Mouse (Mus musculus) cerebellum, adult 8-10 months (tissue): ENCODE measurements around the gene Gm904.
"Not testable (repeated sequence)": the region's sequence is repeated elsewhere in the genome, so short reads cannot be mapped to it uniquely, and the experiment has no call there.

Experiments
- DNase-seq: peaks from one replicate; pipeline ENCODE4 v3.0.0; 2022

The Gm904 gene

DNA sequence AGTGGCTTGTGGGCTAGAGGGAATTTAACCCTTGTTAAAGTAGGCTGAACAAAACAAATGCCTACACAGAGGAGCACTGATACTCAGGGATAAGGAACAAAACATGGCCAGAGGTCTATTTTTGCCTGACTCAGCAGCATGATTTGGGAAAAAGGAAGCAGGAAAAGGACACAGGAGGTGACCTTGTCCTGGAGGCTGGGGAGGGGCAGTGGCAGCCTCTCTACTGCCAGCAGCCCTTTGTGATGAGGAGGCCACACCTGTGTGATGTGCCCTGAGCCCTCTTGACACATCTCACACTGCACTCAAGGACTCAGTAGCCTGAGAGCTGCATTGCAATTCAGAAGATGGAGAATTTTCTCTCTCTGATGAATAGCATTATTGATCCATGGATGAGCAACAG is at the start of gene Gm904:
Gm904 (plus strand) TSS at position 301 of the 400 bp plus-strand sequence.
- DNase-seq, result not testable (repeated sequence)

DNA sequence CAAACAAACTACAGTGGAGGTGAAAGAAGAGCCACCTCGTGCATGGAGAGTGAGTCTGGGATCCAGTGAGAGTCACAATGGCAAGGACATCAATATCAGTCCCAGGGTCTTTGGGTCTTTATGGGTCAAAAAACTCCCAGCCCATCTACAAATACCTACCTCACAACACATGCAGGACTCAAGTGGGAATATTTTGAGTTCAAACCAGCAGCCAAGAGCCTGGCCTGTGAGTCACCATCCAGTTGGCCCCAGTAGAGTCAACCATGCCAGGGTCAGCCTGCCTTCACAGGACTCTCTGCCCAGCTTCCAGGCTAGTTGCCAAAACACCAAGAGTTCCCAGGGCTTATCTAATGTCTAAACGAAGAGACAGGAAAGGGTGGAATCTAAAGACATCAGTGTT is 5.7 kb downstream of the Gm904 start:
- not testable (repeated sequence) for DNase-seq
